Mouse (Mus musculus) stomach, embryonic 15.5 days (tissue): ENCODE data around the gene Zfp3. TPM values are rescaled to one million over a fixed set of nuclear protein-coding genes. Genes with fewer than 3 reads are reported as not detected.
A peak's percentile ranks its signal among the peaks of the same experiment; 100 is the strongest.

Experiments used
- ATAC-seq: fragments of 200-750 bp; cut with Nextera tagmentation; 2 replicates; pipeline ENCODE4 v1.8.0; 2017; ENCODE audit warnings: low read depth, moderate number of reproducible peaks, moderate TSS enrichment; ENCODE audit not compliant: insufficient read depth, low FRiP score
- H3K27ac ChIP-seq: fragments of 300-500 bp; sonication (generic); 2 replicates; pipeline ENCODE4 v1.5.1; 2015; ENCODE audit warnings: mild to moderate bottlenecking, inconsistent platforms
- H3K27me3 ChIP-seq: fragments of 300-500 bp; sonication (generic); replicated peaks from 2 replicates; pipeline ENCODE4 v1.6.1; 2015; ENCODE audit warnings: inconsistent platforms
- H3K36me3 ChIP-seq: fragments of 300-500 bp; sonication (generic); 2 replicates; pipeline ENCODE4 v1.6.1; 2015; ENCODE audit warnings: inconsistent platforms
- H3K4me1 ChIP-seq: fragments of 300-500 bp; sonication (generic); 2 replicates; pipeline ENCODE4 v1.6.1; 2015; ENCODE audit warnings: inconsistent platforms
- H3K4me2 ChIP-seq: fragments of 300-500 bp; sonication (generic); 2 replicates; pipeline ENCODE4 v1.6.1; 2015; ENCODE audit warnings: mild to moderate bottlenecking, inconsistent platforms
- H3K4me3 ChIP-seq: fragments of 300-500 bp; sonication (generic); replicated peaks from 2 replicates; pipeline ENCODE4 v1.5.1; 2015; ENCODE audit warnings: inconsistent platforms
- H3K9ac ChIP-seq: fragments of 300-500 bp; sonication (generic); 2 replicates; pipeline ENCODE4 v1.6.1; 2015; ENCODE audit warnings: inconsistent platforms
- H3K9me3 ChIP-seq: fragments of 300-500 bp; sonication (generic); 2 replicates; pipeline ENCODE4 v1.6.1; 2016; ENCODE audit warnings: inconsistent platforms
- WGBS: fragments of 180-500 bp; shearing (Covaris S2); methylation state at CpG from one replicate; pipeline ENCODE4 v1.1.7; 2015; 5-methylcytosine and 5-hydroxymethylcytosine counted together
- polyA plus RNA-seq: library from polyadenylated mRNA; unstranded; fragments of >200 nt; fragmentation: Nextera tagmentation; extraction: Ambion mirVana; gene quantifications from 2 replicates; pipeline ENCODE4 v1.2.1, GENCODE M21; 2015

Gene Zfp3
- 5.5 and 6.9 TPM in 2 replicates for polyA plus RNA-seq

DNA sequence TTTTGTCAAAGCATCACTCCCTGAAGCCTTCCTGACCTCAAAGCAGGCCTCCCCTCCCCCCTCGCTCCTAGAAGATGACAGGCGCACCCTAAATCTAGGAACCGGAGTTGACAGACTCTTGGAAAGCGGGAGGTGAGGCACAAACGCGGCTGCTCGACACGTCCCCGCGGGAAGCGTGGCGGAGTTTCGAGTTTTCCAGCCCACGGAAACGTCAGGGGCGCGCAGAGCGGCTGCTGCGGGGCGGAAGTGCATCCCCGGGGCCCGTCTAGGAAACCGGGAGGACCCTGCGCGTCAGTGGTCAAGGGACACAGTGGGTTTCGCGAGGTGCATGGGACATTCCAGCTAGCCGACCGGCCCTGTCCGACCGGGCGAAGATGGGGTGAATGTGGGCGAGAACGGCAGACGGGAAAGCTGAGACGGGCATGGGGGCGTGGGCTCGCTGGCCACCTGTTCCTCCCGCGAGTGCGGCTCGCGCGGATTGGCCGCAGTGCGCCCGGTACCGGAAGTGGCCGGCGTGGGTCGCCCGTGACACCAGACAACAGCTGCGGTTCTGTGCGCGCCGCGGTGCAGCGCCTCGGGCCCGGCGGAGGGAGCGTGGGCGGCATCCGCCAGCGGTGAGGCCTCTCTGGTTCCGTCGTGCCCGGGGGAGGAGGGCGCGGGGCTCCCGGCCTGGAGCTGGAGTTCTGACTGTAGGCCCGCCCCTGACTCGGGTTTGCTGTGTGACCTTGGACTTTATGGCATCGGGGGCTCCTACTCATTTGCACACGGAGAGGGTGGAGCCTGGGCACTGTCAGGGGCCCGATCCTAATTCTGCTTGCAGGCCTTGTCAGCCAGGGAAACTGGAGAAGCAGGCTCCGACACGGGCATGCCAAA, at the start of gene Zfp3:
Gene Zfp3 (plus strand): TSS at position 274 of the 873 bp plus-strand sequence.
- no peaks in the 10 kb centered on the region for H3K9me3 ChIP-seq
- H3K27ac ChIP-seq, result peak within 1 kb of the TSS; percentile 86
- no peaks in the 10 kb centered on the region for H3K36me3 ChIP-seq
- WGBS, result under 1% methylated on average over 56 of the region's 78 CpGs
- H3K27me3 ChIP-seq, result no peaks in the 10 kb centered on the region
- H3K9ac ChIP-seq, result peak within 1 kb of the TSS; percentile 85
- ATAC-seq, result peak; percentile 83
- peak within 1 kb of the TSS; percentile 84 for H3K4me2 ChIP-seq
- 0 out of 2 replicates have a peak, but pooled peaks cover 5% of the 10 kb centered on the region for H3K4me1 ChIP-seq
- peak within 1 kb of the TSS; percentile 71 for H3K4me3 ChIP-seq

DNA sequence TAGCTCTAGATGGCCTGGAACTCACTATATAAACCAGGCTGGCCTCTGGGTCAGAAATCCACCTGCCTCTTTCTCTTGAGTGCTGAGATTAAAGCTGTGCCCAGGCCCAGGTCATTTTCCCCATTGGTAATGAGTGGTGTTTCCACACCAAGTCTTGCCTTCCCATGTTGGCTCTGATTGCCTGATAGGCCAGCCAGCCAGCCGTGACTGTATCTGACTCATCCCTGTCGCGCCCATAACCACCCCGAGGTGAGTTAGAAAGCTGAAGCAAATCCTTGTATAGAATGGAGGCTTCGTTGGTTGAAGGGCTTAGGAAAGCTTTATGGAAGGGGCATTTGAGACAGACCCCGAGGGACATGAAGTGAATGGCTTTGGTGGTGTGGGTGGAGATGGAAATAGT, 48.2 kb upstream of the Zfp3 start:
- no peak overlapping the region for H3K4me3 ChIP-seq
- H3K4me1 ChIP-seq, result no peaks in the 10 kb centered on the region
- peaks cover 33% of the 10 kb centered on the region for H3K36me3 ChIP-seq
- H3K4me2 ChIP-seq, result no peak overlapping the region
- no peaks in the 10 kb centered on the region for H3K27me3 ChIP-seq
- no peak overlapping the region for H3K27ac ChIP-seq
- H3K9ac ChIP-seq, result no peak overlapping the region
- no peaks in the 10 kb centered on the region for H3K9me3 ChIP-seq
- ATAC-seq, result no peak
- WGBS, result 84% methylated on average over 6 of the region's 6 CpGs

DNA sequence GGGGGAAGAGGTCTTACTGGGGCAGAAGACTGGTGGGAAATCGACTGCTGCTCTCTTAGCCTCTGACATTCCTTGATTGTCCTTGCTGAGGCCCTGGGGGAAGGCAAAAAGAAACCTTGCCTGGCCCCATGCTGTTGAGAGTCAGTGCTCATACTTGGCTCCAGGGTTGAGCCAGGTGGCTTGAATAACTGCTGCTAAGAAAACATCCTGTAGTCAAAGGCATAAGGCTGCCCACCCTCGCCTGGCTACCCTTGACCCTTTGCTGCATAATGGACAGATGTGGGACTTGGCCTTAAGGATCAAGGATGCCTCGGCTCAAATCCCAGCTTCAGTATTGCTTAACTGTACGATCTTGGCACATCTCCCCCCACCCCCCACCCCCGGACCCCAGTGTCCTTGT, 45.5 kb upstream of the Zfp3 start:
- WGBS, result 73% methylated on average over 5 of the region's 5 CpGs

DNA sequence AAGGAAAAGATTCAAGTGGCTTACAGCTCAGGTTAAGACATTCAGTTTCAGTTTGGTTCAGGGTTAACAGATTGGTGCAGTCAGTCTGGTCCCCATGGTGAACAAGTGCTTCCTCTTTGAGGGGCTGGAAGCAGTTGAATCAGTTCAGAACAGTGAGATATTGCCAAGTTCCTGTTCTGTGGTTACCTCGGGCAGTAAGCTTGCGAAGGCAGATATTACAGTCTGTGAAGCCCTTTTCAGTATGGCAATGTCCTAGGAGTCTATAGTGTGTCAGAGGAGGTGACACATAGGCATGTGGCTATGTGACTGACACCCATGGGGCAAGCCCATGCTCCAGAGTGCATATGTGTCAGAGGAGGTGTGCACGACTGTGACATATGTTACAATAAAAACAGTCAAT, 43.4 kb upstream of the Zfp3 start:
- Histone ChIP-seq H3K4me3 (no peak overlapping the region), H3K36me3 (peaks cover 65% of the 10 kb centered on the region), H3K27me3 (no peaks in the 10 kb centered on the region), H3K9me3 (no peaks in the 10 kb centered on the region), H3K9ac (no peak overlapping the region), H3K4me1 (no peaks in the 10 kb centered on the region), H3K27ac (no peak overlapping the region), H3K4me2 (no peak overlapping the region)
- ATAC-seq, result no peak
- WGBS, result 77% methylated on average over 3 of the region's 3 CpGs

More for the DNA sequence above, 45.5 kb upstream of the Zfp3 start:
- Histone ChIP-seq H3K36me3 (peaks cover 45% of the 10 kb centered on the region), H3K27ac (no peak overlapping the region), H3K9me3 (no peaks in the 10 kb centered on the region), H3K4me3 (no peak overlapping the region), H3K27me3 (no peaks in the 10 kb centered on the region), H3K4me2 (no peak overlapping the region), H3K4me1 (no peaks in the 10 kb centered on the region), H3K9ac (no peak overlapping the region)
- no peak for ATAC-seq

DNA sequence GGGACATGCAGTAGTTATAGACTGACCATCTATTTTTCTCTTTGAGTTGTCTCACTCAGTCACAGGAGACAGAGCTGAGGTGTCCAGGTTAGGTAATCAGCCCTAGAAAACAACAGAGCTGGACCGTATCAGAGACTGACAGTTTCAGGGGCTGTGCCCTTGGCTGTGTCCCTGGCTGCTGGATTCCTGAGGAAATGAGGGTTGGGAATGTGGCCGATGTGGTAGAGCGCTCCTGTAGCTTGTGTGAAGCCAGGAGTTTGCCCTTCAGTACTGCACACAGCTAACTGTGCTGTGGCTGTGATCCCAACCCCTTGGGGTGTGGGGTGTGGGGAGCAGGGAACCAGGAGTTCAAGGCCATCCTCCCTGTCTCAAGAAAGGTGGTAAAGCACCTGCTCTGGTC, 42.9 kb upstream of the Zfp3 start:
- ATAC-seq, result no peak
- Histone ChIP-seq H3K9ac (no peak overlapping the region), H3K27ac (no peak overlapping the region), H3K4me2 (no peak overlapping the region), H3K4me1 (no peaks in the 10 kb centered on the region), H3K4me3 (no peak overlapping the region), H3K27me3 (no peaks in the 10 kb centered on the region), H3K36me3 (peaks cover 70% of the 10 kb centered on the region), H3K9me3 (no peaks in the 10 kb centered on the region)
- 99% methylated on average over 3 of the region's 3 CpGs for WGBS

DNA sequence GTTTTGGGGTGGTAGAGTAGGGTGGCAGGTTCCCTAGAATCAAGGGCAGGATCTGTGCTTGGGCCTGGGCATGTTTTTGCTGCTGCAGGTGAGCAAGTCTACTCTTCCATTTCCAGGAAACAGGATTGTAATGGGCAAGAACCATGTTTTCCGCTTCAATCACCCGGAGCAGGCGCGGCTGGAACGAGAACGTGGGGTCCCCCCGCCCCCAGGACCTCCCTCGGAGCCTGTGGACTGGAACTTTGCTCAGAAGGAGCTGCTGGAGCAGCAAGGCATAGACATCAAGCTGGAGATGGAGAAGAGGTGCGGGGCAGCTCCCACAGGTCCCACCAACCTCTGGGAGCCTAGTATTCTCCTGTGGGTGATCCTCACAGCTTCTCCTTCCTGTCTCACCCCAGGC, 39.3 kb upstream of the Zfp3 start:
- Histone ChIP-seq H3K36me3 (peaks cover 62% of the 10 kb centered on the region), H3K4me1 (no peaks in the 10 kb centered on the region), H3K27ac (no peak overlapping the region), H3K27me3 (no peaks in the 10 kb centered on the region), H3K9ac (no peak overlapping the region), H3K4me3 (no peak overlapping the region), H3K9me3 (no peaks in the 10 kb centered on the region), H3K4me2 (no peak overlapping the region)
- 89% methylated on average over 9 of the region's 9 CpGs for WGBS
- ATAC-seq, result no peak

DNA sequence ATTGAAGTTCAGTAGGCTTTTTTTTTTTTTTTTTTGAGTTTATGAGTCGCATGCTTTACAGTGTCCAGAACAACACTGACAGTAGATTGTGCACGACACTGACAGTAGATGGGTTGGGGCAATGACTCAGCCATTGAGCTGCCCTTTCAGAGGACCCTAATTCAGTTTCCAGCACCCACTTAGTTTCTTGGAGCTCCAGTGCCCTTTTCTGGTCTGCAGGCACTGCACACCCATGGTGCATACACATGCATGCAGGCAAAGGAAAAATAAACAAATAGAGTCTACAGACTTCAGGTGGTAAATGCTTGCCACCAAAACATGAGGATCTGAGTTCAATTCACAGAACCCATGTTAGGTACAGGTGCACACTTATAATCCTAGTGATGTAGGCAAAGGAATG, 37.4 kb upstream of the Zfp3 start:
- Histone ChIP-seq H3K9ac (no peak overlapping the region), H3K4me2 (no peak overlapping the region), H3K27ac (no peak overlapping the region), H3K4me3 (no peak overlapping the region), H3K36me3 (peaks cover 49% of the 10 kb centered on the region), H3K9me3 (no peaks in the 10 kb centered on the region), H3K27me3 (no peaks in the 10 kb centered on the region), H3K4me1 (no peaks in the 10 kb centered on the region)
- 89% methylated on average over 2 of the region's 2 CpGs for whole genome bisulfite sequencing
- ATAC-seq, result no peak

DNA sequence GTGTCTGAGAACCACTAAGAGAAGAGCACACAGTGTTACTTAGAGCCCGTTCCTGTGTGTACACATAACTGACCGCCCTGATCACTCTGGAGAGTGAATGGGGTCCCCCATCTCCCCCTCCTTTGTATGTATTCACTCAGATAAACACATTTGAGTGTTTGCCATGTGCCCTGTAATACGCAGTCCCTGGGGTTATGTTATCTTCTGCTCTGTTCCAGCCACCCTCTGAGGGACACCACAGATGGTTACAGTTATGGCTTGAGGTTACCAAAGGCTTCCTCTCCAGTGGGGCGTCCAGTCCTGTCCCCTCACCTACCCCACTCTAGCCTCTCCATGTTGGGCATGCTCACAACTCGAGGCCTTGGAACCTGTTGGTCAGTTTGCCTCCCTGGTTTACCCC, 36.6 kb upstream of the Zfp3 start:
- peaks cover 47% of the 10 kb centered on the region for H3K36me3 ChIP-seq
- no peak overlapping the region for H3K9ac ChIP-seq
- H3K27me3 ChIP-seq, result no peaks in the 10 kb centered on the region
- H3K4me3 ChIP-seq, result no peak overlapping the region
- H3K27ac ChIP-seq, result no peak overlapping the region
- no peak for ATAC-seq
- no peaks in the 10 kb centered on the region for H3K4me1 ChIP-seq
- H3K9me3 ChIP-seq, result no peaks in the 10 kb centered on the region
- WGBS, result 75% methylated on average over 5 of the region's 5 CpGs
- H3K4me2 ChIP-seq, result no peak overlapping the region

DNA sequence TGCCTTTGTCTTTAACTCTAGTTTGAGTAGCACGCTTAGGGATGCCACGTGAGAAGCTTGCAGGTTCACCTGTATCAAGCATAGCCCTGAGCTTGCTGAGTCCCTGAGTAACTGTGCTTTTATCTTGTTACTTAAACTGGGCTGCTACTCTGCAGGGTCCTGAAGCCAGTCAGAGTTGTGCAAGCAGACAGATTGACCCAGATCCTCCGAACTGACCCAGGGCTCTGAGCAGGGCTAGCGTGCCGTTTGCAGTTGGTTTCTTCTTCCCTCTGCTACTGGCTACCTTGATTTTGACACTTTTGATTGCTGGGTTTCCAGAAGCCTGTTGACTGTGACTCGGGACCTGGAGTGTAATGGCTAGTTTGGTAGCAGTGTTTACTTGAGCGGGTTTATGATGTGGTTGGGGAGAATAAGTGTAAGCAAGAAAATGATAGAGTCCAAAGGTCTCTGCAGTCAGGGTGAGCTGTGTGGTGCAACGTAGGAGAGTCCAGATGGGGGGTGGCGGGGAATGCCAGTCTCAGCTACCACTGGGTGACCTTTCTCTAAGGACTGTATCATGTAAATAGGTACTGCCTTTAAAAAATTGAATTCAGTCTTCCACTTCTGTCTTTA, 33.5 kb upstream of the Zfp3 start:
- 72% methylated on average over 9 of the region's 9 CpGs for WGBS
- H3K4me2 ChIP-seq, result no peak overlapping the region
- peaks cover 24% of the 10 kb centered on the region for H3K36me3 ChIP-seq
- no peak overlapping the region for H3K9ac ChIP-seq
- 0 out of 2 replicates have a peak, but pooled peaks have one; percentile 54 for ATAC-seq
- no peak overlapping the region for H3K27ac ChIP-seq
- H3K27me3 ChIP-seq, result no peaks in the 10 kb centered on the region
- H3K4me3 ChIP-seq, result no peak overlapping the region
- no peaks in the 10 kb centered on the region for H3K4me1 ChIP-seq
- no peaks in the 10 kb centered on the region for H3K9me3 ChIP-seq

DNA sequence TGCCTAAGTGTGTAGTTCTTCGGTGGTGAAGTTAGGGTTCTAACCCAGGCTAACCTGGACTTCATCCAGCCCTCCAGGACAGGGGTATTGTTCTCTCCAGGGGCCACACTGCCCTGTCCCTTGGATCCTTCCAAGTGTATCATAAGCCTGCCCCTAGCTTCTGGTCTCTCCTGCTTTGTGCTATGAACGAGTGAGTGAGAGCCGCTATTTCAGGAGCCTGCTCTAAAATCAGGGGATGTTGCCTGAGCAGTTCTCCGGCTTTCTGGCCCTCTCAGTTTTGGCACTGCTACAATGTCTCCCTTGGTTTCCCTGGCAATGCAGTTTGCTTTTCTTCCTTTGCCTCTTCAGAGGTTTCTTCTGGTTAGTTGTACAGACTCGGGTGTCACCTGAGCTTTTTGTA, 32.8 kb upstream of the Zfp3 start:
- H3K9me3 ChIP-seq, result no peaks in the 10 kb centered on the region
- no peak overlapping the region for H3K9ac ChIP-seq
- WGBS, result 71% methylated on average over 5 of the region's 5 CpGs

DNA sequence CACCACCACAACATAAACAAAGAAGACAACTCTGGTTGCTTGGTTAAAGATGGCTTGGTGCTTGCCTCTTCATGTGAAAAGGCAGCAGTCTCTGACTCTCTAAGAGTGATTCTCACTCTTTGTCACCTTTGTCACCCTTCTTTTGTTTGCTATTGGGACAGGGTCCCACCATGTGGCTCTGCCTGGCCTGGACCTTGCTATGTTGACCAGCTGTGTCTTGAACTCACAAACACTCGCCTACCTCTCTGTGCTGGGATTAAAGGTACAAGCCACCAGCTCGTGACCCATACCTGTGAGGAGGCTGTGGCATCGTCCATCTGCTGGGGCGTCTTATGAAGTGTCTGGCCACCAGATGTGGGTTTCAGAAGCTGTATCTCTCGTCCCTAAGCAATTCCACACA, 30.8 kb upstream of the Zfp3 start:
- no peaks in the 10 kb centered on the region for H3K4me1 ChIP-seq
- ATAC-seq, result no peak
- 62% methylated on average over 5 of the region's 5 CpGs for WGBS
- no peak overlapping the region for H3K27ac ChIP-seq
- H3K27me3 ChIP-seq, result no peaks in the 10 kb centered on the region
- no peak overlapping the region for H3K9ac ChIP-seq
- no peaks in the 10 kb centered on the region for H3K9me3 ChIP-seq
- H3K4me3 ChIP-seq, result no peak overlapping the region
- no peaks in the 10 kb centered on the region for H3K36me3 ChIP-seq
- H3K4me2 ChIP-seq, result no peak overlapping the region

More for the DNA sequence above, 32.8 kb upstream of the Zfp3 start:
- ATAC-seq, result no peak
- H3K4me3 ChIP-seq, result no peak overlapping the region
- no peaks in the 10 kb centered on the region for H3K4me1 ChIP-seq
- no peak overlapping the region for H3K4me2 ChIP-seq
- H3K27me3 ChIP-seq, result no peaks in the 10 kb centered on the region
- H3K36me3 ChIP-seq, result peaks cover 18% of the 10 kb centered on the region
- H3K27ac ChIP-seq, result no peak overlapping the region

DNA sequence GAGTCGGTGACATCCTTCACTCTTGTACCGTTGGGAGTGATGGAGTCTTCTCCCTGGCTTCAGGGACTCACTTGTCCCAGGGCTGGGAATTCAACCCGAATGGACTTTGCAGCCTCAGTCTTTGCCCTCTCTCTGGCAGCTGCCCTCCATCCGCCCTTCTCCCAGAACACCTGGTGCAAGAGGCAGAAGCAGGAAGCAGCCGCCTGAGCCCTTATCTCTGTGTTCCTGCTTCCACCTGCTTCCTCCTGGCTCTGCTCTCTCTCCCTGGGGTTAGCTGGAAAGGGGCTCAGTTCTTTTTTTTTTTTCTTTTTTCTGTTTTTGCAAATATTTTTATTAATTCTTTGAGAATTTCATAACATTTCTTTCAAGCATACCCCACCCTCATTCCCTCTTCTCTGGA, 26.3 kb upstream of the Zfp3 start:
- Histone ChIP-seq H3K9ac (no peak overlapping the region), H3K4me3 (no peak overlapping the region), H3K36me3 (no peaks in the 10 kb centered on the region), H3K4me2 (no peak overlapping the region), H3K27me3 (no peaks in the 10 kb centered on the region), H3K4me1 (no peaks in the 10 kb centered on the region), H3K27ac (no peak overlapping the region), H3K9me3 (no peaks in the 10 kb centered on the region)
- 46% methylated on average over 5 of the region's 5 CpGs for WGBS
- ATAC-seq, result no peak; the same call in 1 of the 2 replicates
